Mouse (Mus musculus): Measurements from ENCODE around the gene Prl2c5.
"Not testable (repeated sequence)": the region's sequence is repeated elsewhere in the genome, so short reads cannot be mapped to it uniquely, and the experiment has no call there.

GRCm38 (mm10) chr13:13173616-13174136, 8.8 kb upstream of the Prl2c5 start:
- not testable (repeated sequence) for TF ChIP-seq CTCF (IDR thresholded peaks at IDR 0.05); POLR2A (IDR thresholded peaks at IDR 0.05; ENCODE audit: insufficient read depth, low read depth, low read length); EP300 (IDR thresholded peaks at IDR 0.05; ENCODE audit: insufficient read depth, low read depth, low read length)
